Mouse (Mus musculus): ENCODE measurements around the gene 1700001O22Rik.

- no peak for TF ChIP-seq POLR2A (IDR thresholded peaks at IDR 0.05; ENCODE audit: insufficient read depth, low read depth, low read length)
- TF ChIP-seq CTCF (IDR thresholded peaks at IDR 0.05; ENCODE audit: insufficient read depth, low read depth, low read length), result no peak
Observed at GRCm38 (mm10) chr2:30803604-30804003, at the start of gene 1700001O22Rik.

Measured in olfactory bulb, adult 2 months (tissue).